Mouse (Mus musculus) spleen, adult 2 months (tissue): ENCODE measurements at regions not wholly inside any gene's neighbourhood (a gene's known extent, or its start where the extent isn't known, plus 50 kb on each side); places are given as distances from the start of the nearest gene placed in this dataset.

Source experiments
- CTCF ChIP-seq: fragments of 200-500 bp; IDR thresholded peaks from 2 replicates; pipeline ENCODE4 v1.5.1; 2011; ENCODE audit warnings: mild to moderate bottlenecking, inconsistent platforms; ENCODE audit not compliant: insufficient read depth, insufficient read length, insufficient replicate concordance; ENCODE audit errors: extremely low read depth
- POLR2A ChIP-seq: fragments of 200-500 bp; IDR thresholded peaks from 2 replicates; pipeline ENCODE4 v1.6.1; 2011; ENCODE audit warnings: low read depth, low read length, inconsistent platforms

- TF ChIP-seq POLR2A (no peak), CTCF (no peak)
Observed at GRCm38 (mm10) chr3:144289489-144289888, 84.5 kb upstream of the Lmo4 start.
